Mouse (Mus musculus): ENCODE measurements around the gene Cebpb.
A peak's percentile ranks its signal among the peaks of the same experiment; 100 is the strongest.

Gene Cebpb

DNA sequence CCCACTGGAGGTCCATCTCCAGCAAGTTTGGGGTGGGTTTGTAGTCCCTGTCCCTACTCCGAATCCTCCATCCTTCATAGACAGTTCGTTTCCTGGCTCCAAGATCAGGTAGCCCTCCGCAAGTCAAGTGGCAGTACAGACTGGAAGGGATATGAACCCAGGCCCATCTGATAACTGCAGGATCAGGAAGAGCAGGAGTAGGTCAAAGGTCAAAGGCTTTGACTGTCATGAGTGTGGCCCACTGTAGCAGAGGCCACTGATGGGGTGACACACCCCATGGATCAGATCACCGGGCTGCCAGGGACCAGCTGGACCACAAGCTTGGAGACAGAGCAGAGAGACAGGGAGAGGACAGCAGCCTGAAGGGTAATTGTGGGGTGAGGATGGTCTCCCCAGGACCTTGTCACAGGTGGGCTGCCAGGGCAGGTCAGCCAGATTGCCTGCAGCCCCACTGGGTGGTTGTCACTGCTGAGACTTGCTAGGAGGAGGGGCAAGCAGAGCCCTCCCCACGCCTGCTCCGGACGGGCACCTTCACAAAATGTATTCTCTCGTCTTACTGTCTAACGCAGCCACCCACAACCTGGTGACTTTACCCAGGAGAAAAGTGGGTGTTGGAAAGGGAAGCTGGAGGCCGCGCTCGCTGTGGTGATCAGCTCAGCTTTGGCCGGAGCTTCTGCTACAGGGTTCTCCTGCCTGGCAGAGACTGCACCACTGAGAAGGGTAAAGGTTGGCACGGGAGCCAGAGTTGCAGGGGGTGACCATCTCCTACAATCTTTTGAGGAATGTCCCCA is 3.4 kb downstream of the Cebpb start:
- DNase-seq (ENCODE audit: low spot score) = no peak

GRCm38 (mm10) chr2:167692831-167693230 is 4.1 kb downstream of the Cebpb start:
- no peak for DNase-seq (ENCODE audit: low spot score)

DNA sequence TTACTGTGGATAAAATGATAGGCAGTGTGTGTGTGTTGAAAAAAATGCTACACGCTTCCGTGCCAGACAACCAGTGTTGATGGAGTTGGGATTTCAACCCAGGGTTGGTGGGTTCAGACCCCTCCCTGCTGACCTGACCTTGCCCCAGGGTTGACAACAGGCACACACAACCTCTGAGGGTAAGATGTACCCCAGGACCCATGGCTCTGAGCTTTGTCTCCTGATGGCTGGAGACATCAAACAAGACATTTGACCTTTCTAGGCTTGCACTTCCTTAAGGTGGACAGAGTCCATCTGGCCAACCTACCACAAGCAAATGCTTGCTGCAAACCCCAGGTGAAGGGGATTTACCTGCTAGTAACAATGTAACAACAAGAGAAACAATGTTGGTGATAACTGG is 4.8 kb downstream of the Cebpb start:
- DNase-seq (ENCODE audit: low spot score) = no peak

- DNase-seq (ENCODE audit: low spot score) = no peak
Observed at GRCm38 (mm10) chr2:167694244-167694643, 5.5 kb downstream of the Cebpb start.

GRCm38 (mm10) chr2:167694963-167695362 is 6.2 kb downstream of the Cebpb start:
- no peak for DNase-seq (ENCODE audit: low spot score)

DNA sequence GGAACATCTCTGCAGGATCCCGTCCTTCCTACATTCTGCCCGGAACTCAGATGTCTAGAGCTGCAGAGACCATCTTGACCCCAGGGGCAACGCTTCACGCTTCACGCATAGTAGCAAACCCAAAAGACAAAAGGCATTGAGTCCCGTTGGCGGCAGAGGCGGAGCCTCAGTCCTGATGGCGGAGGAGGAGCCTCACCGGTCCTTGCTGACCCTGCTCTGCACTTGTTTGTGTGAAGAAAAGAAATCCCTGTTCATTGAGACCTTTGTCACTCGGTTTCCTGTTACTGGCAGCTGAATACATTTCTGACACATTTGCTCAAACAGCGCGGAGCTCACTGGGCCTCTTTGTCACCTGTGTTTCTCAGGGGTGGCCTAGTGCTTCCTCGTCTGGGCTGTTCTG is 6.8 kb downstream of the Cebpb start:
- DNase-seq (ENCODE audit: low spot score) = no peak

- DNase-seq (ENCODE audit: low spot score) = no peak
Observed at GRCm38 (mm10) chr2:167696143-167696542, 7.4 kb downstream of the Cebpb start.

- DNase-seq (ENCODE audit: low spot score) = peak; percentile 86
Observed at GRCm38 (mm10) chr2:167697902-167698301, 9.2 kb downstream of the Cebpb start.

DNA sequence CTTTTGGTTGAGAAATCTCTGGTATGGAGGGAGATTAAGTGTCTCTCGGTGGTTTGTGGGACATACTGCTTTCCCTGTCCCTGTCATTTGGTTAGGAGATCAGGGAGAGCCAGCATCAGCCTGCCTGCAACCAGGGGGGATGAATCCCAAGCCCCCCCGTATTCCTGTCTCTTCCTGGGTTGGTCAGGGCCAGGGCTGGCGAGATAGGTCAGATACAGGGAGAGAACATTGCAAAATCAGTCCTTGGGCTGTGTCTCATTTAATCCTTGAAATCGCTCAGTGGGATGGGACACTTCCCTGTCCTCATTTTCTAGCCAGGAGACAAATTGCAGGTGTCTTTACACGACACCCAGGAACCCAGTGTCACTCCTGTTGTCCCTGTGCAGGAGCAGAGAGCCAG is 11.3 kb downstream of the Cebpb start:
- no peak for DNase-seq (ENCODE audit: low spot score)

DNA sequence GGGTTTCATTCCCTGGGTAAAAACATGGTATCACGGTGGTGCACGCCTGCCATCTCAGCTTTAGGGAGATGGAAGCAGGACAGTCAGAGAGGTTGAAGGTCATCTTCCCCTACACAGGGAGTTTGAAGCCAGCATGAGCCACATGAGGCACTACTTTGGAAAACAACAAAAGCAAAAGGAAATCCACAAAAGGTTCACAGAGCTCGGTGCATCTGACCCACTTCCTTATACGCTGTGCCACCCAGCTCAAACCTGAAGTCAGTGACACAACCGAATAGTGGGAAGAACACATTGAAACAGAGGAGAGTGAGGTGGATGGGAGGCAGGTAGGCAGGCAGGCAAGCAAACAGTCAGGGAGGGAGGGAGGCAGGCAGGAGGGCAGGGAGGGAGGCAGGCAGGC is 12.8 kb downstream of the Cebpb start:
- no peak for DNase-seq (ENCODE audit: low spot score)

DNA sequence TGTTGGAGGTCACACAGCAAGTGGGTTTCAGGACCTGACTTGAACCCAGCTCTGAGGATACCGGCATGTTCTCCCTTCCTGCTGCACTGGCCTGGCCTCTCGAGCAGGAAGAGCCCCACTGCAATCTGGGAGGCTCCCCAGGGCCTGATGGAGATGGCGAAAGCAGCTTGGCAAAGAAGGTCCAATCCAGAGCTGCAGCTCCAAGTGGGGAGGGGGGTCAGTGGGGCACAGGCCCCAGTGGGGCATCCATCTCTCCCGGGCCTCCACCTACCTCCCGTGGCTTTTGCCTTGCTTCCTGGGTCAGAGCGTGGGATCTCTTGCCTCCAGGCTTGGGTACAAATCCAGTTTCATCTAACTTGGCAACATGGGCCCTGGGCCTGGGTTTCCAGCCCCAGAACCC is 13.4 kb downstream of the Cebpb start:
- DNase-seq (ENCODE audit: low spot score) = no peak

- no peak for DNase-seq (ENCODE audit: low spot score)
Observed at GRCm38 (mm10) chr2:167704409-167704808, 15.7 kb downstream of the Cebpb start.

- DNase-seq (ENCODE audit: low spot score) = no peak
Observed at GRCm38 (mm10) chr2:167706183-167706939, 17.6 kb downstream of the Cebpb start.

DNA sequence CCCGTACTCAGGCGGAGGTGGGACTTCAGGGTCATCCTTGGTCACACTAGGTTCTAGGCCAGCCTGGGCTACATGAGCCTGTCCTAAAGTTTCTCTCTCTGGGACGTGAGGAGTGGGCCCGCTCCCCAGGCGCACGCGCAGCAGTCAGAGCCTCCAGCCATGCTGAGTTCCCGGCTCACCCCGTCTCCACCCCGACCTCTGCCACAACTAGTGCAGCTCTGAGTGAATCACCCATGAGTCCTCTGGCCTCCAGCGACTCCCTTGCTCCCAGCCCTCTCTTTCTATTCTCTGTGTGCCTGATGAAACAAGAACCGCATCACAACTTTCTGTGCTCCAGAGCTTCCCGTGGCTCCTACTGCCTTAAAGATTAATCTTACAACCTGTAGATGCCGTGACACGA is 19.7 kb downstream of the Cebpb start:
- no peak for DNase-seq (ENCODE audit: low spot score)

GRCm38 (mm10) chr2:167709969-167710368 is 21.3 kb downstream of the Cebpb start:
- DNase-seq (ENCODE audit: low spot score) = no peak

- DNase-seq (ENCODE audit: low spot score) = no peak
Observed at GRCm38 (mm10) chr2:167710574-167710973, 21.9 kb downstream of the Cebpb start.

GRCm38 (mm10) chr2:167712872-167713821 is 24.4 kb downstream of the Cebpb start:
- peak; percentile 69 for DNase-seq (ENCODE audit: low spot score)

DNA sequence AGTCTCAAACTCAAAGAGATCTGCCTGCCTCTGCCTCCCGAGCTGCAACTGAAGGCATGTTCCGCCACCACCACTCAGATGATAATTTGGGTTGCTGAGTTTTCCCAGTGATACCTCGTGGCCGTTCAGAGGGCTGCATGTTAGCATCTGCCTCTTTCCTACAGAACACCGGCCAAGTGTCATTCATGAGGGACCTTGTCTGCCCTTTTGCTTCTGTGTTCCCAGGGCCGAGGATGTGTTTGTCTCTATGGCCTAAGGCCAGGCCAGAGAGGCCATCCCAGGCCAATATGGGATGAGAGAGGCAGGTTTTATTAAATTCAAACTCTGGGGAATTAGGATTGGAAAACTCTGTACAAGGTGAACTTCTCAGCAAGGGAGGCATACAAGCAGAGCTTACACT is 25.6 kb downstream of the Cebpb start:
- no peak for DNase-seq (ENCODE audit: low spot score)

DNA sequence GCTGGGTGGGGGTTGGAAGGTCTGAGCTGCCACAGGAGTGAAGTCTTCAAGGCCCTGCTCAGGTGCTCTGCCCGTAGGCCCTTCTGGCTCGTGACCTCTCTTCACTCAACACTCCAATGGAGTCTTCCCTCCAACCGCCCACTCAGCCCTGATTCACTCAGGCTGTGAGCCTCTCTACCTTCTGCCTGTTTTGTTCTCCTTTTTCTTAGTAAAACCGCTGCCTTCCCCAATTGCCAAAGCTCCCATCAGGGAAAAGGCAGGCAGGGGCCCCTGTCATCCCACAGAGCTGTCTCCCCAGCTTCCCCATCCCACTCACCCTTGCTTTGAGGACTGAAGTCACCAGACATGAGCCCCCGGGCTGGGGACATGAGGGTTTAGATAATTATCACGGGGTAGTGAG is 26.3 kb downstream of the Cebpb start:
- no peak for DNase-seq (ENCODE audit: low spot score)

DNA sequence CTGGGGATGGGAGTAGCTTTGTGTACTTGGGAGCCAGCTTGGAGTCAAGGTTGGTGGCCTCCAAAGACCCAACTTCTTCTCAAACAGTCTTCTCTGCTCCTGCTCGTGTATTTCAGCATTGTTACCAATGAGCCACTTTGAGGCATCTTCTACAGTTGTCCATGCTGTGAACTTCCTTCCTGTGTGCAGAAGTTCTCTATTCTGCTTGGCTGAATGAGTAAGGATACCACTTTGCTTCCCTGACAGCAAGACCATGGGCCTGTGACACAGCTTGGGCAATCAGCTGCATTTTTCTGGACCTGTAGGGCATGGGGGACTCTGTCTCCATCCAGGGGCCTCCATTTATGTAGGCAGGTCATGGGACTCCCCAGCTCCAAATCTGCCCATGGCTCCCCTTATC is 28.5 kb downstream of the Cebpb start:
- DNase-seq (ENCODE audit: low spot score) = no peak

GRCm38 (mm10) chr2:167719520-167719919 is 30.8 kb downstream of the Cebpb start:
- DNase-seq (ENCODE audit: low spot score) = no peak

- DNase-seq (ENCODE audit: low spot score) = no peak
Observed at GRCm38 (mm10) chr2:167721159-167721882, 32.6 kb downstream of the Cebpb start.

Measured in lung, postnatal 25 days (tissue).